Mouse (Mus musculus) hindbrain, embryonic 14.5 days (tissue): ENCODE data around the gene Nsfl1c. TPM values are rescaled to one million over a fixed set of nuclear protein-coding genes. Genes with fewer than 3 reads are reported as not detected.

Source experiments
- ATAC-seq: fragments of 200-750 bp; cut with Nextera tagmentation; 2 replicates; pipeline ENCODE4 v1.8.0; 2017; ENCODE audit warnings: moderate number of reproducible peaks, mild to moderate bottlenecking, moderate TSS enrichment, moderate library complexity; ENCODE audit not compliant: low FRiP score
- DNase-seq: peaks from one replicate; pipeline ENCODE4 v3.0.0-alpha.2; 2015; ENCODE audit warnings: low spot score
- H3K27ac ChIP-seq: fragments of 300-500 bp; sonication (generic); 2 replicates; pipeline ENCODE4 v1.5.1; 2014; ENCODE audit warnings: mild to moderate bottlenecking, moderate library complexity
- H3K27me3 ChIP-seq: fragments of 300-500 bp; sonication (generic); 2 replicates; pipeline ENCODE4 v1.6.1; 2014; ENCODE audit warnings: mild to moderate bottlenecking, low read length, mixed read lengths; ENCODE audit not compliant: control insufficient read depth, insufficient read depth
- H3K36me3 ChIP-seq: fragments of 300-500 bp; sonication (generic); replicated peaks from 2 replicates; pipeline ENCODE4 v1.6.1; 2014; ENCODE audit not compliant: control insufficient read depth, insufficient read depth
- H3K4me1 ChIP-seq: fragments of 300-500 bp; sonication (generic); replicated peaks from 2 replicates; pipeline ENCODE4 v1.6.1; 2014; ENCODE audit warnings: antibody characterized with exemption, low read length, mixed read lengths; ENCODE audit not compliant: control insufficient read depth, insufficient read depth
- H3K4me2 ChIP-seq: fragments of 300-500 bp; sonication (generic); replicated peaks from 2 replicates; pipeline ENCODE4 v1.6.1; 2014; ENCODE audit warnings: mild to moderate bottlenecking, moderate library complexity
- H3K4me3 ChIP-seq: fragments of 300-500 bp; sonication (generic); replicated peaks from 2 replicates; pipeline ENCODE4 v1.5.1; 2014; ENCODE audit warnings: mild to moderate bottlenecking, low read length
- H3K9ac ChIP-seq: fragments of 300-500 bp; sonication (generic); 2 replicates; pipeline ENCODE4 v1.6.1; 2014
- H3K9me3 ChIP-seq: fragments of 300-500 bp; sonication (generic); 2 replicates; pipeline ENCODE4 v1.6.1; 2016; ENCODE audit warnings: low read length; ENCODE audit not compliant: control insufficient read depth
- WGBS: fragments of 180-500 bp; shearing (Covaris S2); extraction: QIAGEN DNeasy Blood & Tissue Kit; methylation state at CpG from one replicate; pipeline ENCODE4 v1.1.7; 2014; 5-methylcytosine and 5-hydroxymethylcytosine counted together
- polyA plus RNA-seq: library from polyadenylated mRNA; unstranded; fragments of >200 nt; fragmentation: Nextera tagmentation; extraction: Ambion mirVana; gene quantifications from 2 replicates; pipeline ENCODE4 v1.2.1, GENCODE M21; 2014

Gene Nsfl1c
- polyA plus RNA-seq, 1 experiment from 2014 or later, result 255 TPM

DNA sequence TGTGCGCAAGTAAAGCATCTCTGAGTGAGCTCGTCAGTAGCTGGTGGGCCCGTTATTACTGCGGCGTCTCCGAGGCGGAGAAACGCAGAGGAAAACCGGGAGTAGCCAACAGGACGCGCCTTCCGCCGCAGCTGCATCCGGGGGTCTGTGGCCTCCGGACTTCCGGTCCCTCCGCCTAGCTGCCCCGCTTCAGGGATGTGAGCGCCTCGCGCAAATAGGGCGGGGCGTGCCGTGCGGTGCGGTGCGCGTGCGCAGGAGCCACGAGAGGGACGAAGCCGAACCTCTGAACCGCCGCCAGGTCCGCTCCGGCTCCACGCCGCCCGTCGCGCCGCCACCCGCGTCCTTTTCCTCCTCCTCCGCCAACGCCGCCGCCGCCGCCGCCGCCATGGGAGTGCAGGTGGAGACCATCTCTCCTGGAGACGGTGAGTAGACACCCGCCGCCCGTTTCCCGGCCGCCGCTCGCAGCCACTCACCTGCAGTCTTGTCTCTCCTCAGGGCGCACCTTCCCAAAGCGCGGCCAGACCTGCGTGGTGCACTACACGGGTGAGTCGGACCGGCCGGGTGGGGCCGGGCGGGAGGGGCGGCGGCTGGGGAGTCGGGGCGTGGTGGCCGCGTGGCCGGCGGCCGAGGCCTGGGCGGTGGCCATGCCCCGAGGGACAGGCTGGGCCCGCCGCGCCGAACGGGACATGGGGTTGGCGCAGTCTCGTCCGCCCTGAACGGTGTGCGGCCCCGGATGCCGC, 48.5 kb downstream of the Nsfl1c start, which contains the start of gene Fkbp1a:
Gene Fkbp1a (plus strand): TSS at position 161 of the 740 bp plus-strand sequence.
- peaks cover 32% of the 10 kb centered on the region for H3K36me3 ChIP-seq
- DNase-seq, result peak; percentile 97
- H3K4me3 ChIP-seq, result peak within 1 kb of the TSS; percentile 94
- peak within 1 kb of the TSS; percentile 93 for H3K9ac ChIP-seq
- H3K9me3 ChIP-seq, result no peaks in the 10 kb centered on the region
- peak; percentile 96 for ATAC-seq
- peaks cover 34% of the 10 kb centered on the region for H3K4me1 ChIP-seq
- H3K4me2 ChIP-seq, result peak within 1 kb of the TSS; percentile 61
- peak within 1 kb of the TSS; percentile 84 for H3K27ac ChIP-seq
- under 1% methylated on average over 76 of the region's 93 CpGs for WGBS
- no peaks in the 10 kb centered on the region for H3K27me3 ChIP-seq

DNA sequence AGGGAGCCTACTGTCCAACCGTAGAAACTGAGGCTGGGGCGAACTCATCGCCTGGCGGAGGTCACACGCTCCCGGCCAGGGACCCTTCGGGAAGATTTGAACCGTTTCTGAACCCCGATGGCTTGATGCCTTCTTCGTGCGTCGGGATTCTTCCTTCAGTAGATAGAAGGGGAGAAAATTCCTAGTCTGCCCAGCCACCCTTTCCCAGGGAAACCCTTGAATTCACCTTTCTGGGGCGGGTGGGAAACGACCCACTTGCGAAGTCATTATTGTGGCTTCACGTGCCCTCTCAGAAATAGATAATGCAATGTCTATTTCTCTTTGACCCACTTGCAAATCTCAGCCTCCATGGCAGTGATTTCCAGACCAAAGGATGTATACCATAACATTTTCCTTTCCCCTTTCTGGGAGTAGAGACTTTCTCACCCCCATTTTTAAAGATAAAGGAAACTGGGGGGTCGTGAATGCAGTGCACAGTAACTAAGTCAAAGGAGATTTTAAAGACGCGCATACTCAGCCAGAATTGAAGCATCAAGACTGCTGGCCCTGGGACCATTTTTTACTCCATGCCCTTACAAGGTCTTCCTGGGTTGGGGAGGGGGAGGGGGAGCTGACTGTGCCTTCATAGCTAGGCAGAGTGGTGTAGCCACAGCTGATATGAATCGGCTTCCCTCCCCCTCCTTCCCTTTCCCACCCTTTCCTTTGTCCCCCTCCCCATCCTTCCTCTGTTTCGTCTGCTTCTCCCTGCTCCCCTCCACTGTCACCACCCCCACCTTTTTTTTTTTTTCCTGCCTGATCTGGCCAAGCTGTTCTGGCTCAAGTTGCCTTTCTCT, 49.3 kb downstream of the Nsfl1c start:
- H3K9ac ChIP-seq, result peak overlapping the region; percentile 93
- WGBS, result 1% methylated on average over 21 of the region's 21 CpGs
- H3K27ac ChIP-seq, result peak overlapping the region; percentile 84
- peaks cover 34% of the 10 kb centered on the region for H3K4me1 ChIP-seq
- peaks cover 39% of the 10 kb centered on the region for H3K36me3 ChIP-seq
- ATAC-seq, result no peak
- no peaks in the 10 kb centered on the region for H3K27me3 ChIP-seq
- H3K4me2 ChIP-seq, result peak overlapping the region; percentile 61
- no peaks in the 10 kb centered on the region for H3K9me3 ChIP-seq
- peak; percentile 28 for DNase-seq
- peak overlapping the region; percentile 94 for H3K4me3 ChIP-seq

DNA sequence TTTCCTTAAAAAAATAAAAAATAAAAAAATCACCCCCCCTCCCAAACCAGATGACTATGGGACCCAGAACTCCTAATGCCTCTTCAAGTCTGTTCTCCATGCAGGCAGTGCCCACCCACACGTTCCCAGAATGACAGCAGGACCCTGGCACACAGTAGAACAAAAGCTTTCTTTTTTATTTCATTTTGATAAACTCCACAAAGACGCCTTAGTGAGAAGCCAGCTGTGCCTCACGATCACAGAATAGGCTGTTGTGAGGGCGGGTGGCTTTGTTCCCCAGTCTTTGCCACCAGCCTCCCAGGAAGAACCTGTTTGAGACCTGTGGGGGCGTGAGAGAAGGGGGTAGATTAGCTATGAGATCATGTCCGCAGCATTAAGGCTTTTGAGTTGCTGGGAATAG, 50.7 kb downstream of the Nsfl1c start:
- peak overlapping the region; percentile 61 for H3K4me2 ChIP-seq
- H3K36me3 ChIP-seq, result peaks cover 49% of the 10 kb centered on the region
- 0 out of 2 replicates have a peak overlapping the region, but pooled peaks have one; percentile 94 for H3K4me3 ChIP-seq
- no peak overlapping the region for H3K27ac ChIP-seq
- no peaks in the 10 kb centered on the region for H3K27me3 ChIP-seq
- no peak for DNase-seq
- H3K4me1 ChIP-seq, result peaks cover 34% of the 10 kb centered on the region
- peak overlapping the region; percentile 93 for H3K9ac ChIP-seq
- WGBS, result 58% methylated on average over 6 of the region's 6 CpGs
- H3K9me3 ChIP-seq, result no peaks in the 10 kb centered on the region
- ATAC-seq, result no peak

DNA sequence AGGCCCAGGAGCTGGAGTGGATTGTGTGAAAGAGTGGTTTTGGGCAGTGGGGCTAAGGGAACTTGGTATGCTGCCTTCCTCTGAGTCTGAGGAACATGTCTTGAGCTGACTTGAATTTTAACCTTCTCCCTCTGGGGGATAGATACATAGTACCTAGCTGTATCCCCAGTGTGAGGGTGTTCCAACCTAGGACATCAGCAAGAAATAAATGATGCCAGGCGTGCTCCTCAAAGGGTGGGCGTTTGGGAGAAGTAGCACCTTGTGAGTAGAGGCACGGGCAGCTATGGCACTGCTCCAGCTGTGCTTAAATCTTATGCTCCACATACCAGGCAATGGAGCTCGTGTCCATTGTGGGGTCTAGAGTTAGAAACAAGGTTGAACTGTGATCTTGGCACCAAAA, 52.6 kb downstream of the Nsfl1c start:
- ATAC-seq, result no peak
- H3K4me1 ChIP-seq, result peaks cover 27% of the 10 kb centered on the region
- DNase-seq, result no peak
- H3K4me3 ChIP-seq, result no peak overlapping the region
- H3K27me3 ChIP-seq, result no peaks in the 10 kb centered on the region
- H3K9me3 ChIP-seq, result no peaks in the 10 kb centered on the region
- no peak overlapping the region for H3K27ac ChIP-seq
- peaks cover 65% of the 10 kb centered on the region for H3K36me3 ChIP-seq
- no peak overlapping the region for H3K4me2 ChIP-seq
- H3K9ac ChIP-seq, result no peak overlapping the region
- WGBS, result 91% methylated on average over 4 of the region's 4 CpGs

DNA sequence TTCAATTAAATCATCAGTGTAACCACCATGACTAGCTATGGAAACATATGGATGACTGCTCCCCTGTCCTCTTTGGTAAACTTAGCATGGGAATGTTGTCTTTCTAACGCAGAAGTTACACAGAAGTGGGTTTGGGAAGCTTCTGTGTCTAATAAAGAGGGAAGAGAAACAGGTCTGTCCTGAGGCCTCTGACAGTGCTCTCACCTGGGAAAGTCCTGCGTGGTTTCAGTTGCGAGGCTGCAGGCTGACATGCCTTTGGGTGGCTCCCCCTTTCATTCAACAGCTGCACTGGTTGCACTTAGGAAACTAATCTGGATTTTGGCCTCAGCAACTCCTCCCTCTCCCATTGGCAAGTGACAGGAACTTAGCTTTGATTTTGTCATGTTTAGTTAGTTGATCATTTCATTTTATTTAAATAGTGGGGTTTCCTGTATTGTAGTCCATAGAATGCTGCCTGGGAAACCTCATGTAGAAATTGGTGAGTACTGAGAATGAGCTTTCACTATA, 55.7 kb downstream of the Nsfl1c start:
- no peak overlapping the region for H3K27ac ChIP-seq
- WGBS, result 96% methylated on average over 3 of the region's 3 CpGs
- ATAC-seq (no peak), DNase-seq (no peak)
- no peak overlapping the region for H3K4me2 ChIP-seq
- H3K36me3 ChIP-seq, result peaks cover 84% of the 10 kb centered on the region
- no peaks in the 10 kb centered on the region for H3K9me3 ChIP-seq
- no peaks in the 10 kb centered on the region for H3K27me3 ChIP-seq
- H3K4me1 ChIP-seq, result peaks cover 11% of the 10 kb centered on the region
- H3K4me3 ChIP-seq, result no peak overlapping the region
- no peak overlapping the region for H3K9ac ChIP-seq

Other genes starting within 250 kb of the Nsfl1c start
- gene 4921509C19Rik, start 18.0 kb upstream of the Nsfl1c start, polyA plus RNA-seq, result not detected in 2 replicates
- gene Fkbp1a, start 48.3 kb downstream of the Nsfl1c start, polyA plus RNA-seq, result 643 and 689 TPM in 2 replicates
- gene Sdcbp2, start 78.4 kb downstream of the Nsfl1c start, polyA plus RNA-seq, result 0.55 and 0.83 TPM in 2 replicates
- 24.6 and 25.4 TPM in 2 replicates for gene Snph, start 138.4 kb downstream of the Nsfl1c start, polyA plus RNA-seq
- 0.29 and 0.35 TPM in 2 replicates for gene Rad21l, start 174.4 kb downstream of the Nsfl1c start, polyA plus RNA-seq
- 25.3 and 28.0 TPM in 2 replicates for gene Tmem74b, start 207.8 kb downstream of the Nsfl1c start, polyA plus RNA-seq